Mouse (Mus musculus) embryo, embryonic 10.5 days (tissue): ENCODE measurements around the gene Pdia5.

Experiments
- DNase-seq: peaks from one replicate; pipeline ENCODE4 v3.0.0-alpha.2; 2015; ENCODE audit warnings: low spot score

The Pdia5 gene

DNA sequence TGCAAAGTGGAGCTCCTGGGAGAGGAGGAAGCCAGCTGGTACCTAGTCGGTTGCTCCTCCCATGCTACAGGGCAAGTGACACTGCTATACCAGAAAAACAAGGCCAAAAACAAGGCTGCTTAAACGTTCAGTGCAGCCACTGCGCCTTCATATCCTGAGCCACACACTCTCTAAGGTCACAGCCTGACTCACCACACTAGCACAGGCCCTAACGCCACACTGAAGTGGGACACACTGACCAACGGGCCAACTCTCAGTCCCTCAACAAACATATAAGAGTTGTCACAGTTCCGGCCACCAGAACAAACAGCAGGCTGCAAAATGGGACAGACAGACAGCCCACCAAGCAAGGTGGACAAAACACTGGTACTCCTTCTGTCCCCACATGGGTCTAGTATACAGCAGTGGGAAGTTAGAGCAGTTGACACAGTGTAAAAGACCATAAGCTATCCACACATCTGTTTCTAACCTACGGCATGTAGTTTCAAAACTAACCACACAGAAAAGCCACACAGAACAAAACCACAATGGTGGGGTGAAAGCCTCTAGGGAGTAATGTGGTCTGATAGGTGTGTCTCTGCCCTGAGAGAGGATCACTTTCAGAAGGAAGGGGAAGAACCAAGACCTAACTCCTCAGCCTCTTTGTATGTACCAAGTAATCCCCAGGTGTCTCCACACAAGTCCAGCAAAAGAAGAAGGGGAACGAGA lies 6.0 kb downstream of the Pdia5 start:
- no peak for DNase-seq

- no peak for DNase-seq
Measured at GRCm38 (mm10) chr16:35484105-35484504, 6.6 kb downstream of the Pdia5 start.

DNA sequence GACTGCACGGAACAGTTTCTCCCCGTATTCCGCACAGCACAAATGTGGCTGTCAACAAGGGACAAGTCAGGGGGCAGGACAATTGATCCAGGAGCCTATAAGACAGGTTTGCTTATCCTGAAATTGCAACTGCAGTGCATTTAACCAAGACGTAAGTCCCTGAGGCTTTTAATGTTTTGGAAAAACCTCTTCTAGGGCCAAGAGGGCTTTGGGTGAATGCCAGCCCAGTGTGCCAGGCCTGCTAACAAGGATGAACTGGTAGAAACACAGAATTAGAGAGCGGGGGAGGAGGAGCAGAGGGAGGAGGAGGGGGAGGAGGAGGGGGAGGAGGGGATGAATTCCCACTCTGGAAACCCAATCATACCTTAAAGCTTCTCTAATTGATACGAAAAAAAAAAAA lies 11.4 kb downstream of the Pdia5 start:
- DNase-seq = no peak

DNA sequence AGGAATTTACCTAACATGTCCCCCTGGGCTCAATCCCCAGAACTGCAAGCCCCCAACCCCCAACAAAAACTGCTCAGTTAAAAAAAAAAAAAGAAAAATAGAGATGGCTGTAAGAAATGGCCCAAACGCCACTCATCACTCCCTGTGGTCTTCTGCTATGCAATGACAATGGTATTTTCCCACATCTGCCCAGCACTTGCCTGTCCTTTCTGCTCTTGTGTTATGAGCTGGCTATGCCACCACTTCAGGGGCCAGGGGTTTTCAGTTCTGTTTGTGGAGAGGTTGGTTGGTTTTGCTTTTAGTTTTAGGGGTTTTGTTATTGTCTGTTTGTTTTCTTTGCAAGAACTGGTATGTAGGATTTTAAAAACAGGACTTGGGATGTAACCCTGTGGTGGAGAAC lies 13.4 kb downstream of the Pdia5 start:
- no peak for DNase-seq

DNA sequence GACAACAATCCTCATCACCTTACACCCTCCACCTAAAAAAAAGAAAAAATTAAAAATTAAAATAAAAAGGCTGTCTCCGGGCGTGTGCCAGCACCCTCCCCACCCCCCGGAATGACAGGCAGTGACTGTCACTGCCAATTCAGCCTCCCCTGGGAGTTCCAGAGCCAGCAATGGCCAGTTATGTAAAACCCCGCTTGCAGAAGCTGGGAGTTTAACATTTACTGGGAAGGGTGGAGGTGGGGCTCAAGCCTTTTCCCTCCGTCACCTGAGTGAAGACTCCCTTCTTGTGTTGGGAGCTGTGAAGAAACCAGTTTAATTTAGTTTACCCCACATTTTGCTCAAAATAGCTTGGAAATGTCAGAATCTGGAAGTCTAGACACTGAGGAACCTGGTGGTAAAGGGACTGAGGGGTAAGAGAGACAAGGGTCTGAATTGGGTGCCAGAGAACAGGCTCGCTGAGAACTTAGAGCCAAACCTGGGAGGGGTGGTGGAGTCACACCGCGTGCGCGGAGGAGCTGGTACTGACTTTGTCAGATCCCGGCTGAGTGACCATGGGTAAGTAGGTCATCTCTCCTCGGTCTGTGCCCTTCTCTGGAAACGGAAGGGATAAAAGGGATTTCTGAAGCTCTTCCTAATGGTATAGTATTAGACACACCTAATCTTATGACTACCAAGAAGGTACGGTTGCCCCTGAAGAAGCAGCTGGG lies 18.0 kb downstream of the Pdia5 start:
- DNase-seq = no peak

GRCm38 (mm10) chr16:35471841-35472568 lies 18.7 kb downstream of the Pdia5 start:
- no peak for DNase-seq

DNA sequence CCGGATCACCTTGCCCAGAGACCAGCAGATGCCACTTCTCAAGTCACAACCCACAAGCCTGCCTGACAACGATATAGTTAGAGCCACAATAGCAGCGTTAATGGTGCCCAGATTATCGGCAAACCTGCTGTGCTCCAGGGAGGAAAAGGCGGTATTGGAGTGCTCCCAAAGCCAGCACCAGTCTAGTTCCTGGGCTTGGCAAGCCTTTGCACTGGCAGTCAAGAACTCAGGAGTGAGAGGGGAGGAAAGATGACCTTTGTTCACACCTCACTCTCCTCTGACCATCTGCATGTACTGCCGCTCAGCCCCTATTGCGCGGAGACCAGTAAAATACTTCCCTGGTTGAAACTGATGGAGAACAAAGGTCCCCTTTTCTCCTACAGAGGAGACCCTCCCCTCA lies 19.7 kb downstream of the Pdia5 start:
- DNase-seq = no peak

DNA sequence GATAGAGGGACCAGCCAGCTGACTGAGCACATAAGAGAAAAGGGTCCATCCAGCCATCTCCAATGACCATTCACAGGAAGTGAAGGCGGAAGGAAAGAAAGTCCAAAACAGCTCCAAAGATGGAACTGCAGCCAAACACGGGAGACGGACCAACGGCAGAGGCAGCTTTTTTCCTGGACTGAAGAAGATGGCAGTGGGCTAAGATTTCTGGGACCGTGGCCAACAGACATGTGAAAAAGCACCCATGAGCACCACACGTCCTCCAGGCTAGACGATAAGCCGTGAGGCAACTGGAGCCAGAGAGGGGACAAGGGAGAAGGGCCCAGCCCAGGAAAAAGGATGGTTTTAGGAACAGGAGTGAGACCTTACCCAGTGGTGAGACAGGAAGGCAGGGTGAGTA lies 20.6 kb downstream of the Pdia5 start:
- no peak for DNase-seq

DNA sequence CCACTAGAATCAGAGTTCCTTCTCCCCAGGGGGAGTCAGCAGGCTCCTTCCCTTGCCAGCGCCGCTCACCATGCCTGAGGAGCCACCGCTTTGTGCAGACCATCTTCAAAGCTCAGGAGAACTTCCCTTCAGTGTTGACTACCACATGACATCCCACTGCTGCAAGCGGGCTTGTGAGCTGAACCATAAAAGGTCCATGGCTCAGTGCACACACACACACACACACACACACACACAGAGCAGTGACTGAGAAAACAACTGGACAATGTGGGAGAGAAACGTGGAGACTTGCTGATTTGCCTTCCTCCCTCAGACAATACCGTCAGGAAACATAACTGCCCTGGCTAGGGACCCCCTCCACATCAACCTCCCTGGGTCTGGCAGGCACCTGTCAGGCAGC lies 21.7 kb downstream of the Pdia5 start:
- DNase-seq = no peak

- no peak for DNase-seq
Measured at GRCm38 (mm10) chr16:35467044-35467443, 23.6 kb downstream of the Pdia5 start.

- no peak for DNase-seq
Measured at GRCm38 (mm10) chr16:35465808-35466351, 24.8 kb downstream of the Pdia5 start.

GRCm38 (mm10) chr16:35464686-35465308 lies 25.9 kb downstream of the Pdia5 start:
- DNase-seq = peak; percentile 36

DNA sequence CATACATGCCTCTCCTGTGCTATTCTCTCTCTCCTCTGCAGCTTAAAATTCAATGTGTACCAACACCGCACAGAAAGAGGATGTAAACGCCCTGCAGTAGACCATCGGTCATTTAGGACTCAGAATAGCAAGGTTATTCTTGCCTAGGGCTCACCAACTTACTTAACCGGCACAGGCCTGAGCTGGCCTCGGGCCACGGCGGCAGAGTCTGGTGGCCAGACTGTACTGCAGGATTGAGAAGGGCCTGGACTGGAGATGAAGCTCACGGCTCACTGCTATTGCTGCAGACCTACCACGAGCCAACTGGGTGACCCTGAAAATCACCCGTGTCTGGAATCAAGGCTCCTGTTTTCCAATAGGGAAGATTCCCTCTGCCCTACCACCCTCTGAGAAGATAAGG lies 27.0 kb downstream of the Pdia5 start:
- DNase-seq = no peak

DNA sequence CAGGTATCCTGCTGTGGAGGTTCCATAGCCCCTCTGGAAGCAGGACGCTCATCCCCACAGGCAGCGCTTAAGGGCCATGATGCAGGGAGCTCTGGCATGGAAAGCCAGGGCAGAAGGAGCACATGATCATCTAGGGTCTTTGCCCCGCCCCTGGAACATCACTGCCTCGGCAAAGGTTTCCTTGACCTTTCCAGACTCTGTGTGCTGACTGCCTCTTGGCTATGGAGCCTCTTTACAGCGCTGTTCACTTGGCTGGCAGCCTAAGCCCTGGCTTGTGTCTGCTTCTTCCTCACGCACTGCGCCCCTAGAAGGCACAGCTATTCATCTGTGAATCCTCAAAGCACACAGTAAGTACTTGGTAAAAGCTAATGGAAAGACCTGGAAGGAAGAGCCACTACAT lies 27.7 kb downstream of the Pdia5 start:
- DNase-seq = no peak

- no peak for DNase-seq
Measured at GRCm38 (mm10) chr16:35459584-35459983, 31.1 kb downstream of the Pdia5 start.

DNA sequence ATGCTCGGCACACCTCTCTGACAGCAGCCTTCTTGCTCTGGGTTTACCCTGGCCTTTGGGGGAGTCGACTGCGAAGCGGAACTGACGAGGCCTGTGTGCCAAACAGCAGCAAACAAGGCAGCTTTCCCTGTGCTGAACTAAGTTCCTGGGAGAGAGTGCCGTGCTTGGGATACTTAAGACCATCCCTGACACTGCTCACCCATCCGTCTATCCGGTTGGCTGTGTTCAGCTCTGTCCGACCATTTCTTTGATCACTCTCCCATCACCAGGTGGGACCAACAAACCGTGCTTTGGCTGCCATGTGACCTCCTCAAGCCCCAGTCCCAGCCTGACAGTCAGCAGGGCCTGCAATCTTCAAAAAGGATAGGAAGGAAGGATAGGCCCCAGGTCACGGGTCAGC lies 32.4 kb downstream of the Pdia5 start:
- DNase-seq = no peak

GRCm38 (mm10) chr16:35457488-35457887 lies 33.2 kb downstream of the Pdia5 start:
- no peak for DNase-seq

GRCm38 (mm10) chr16:35457011-35457419 lies 33.7 kb downstream of the Pdia5 start:
- DNase-seq = no peak

DNA sequence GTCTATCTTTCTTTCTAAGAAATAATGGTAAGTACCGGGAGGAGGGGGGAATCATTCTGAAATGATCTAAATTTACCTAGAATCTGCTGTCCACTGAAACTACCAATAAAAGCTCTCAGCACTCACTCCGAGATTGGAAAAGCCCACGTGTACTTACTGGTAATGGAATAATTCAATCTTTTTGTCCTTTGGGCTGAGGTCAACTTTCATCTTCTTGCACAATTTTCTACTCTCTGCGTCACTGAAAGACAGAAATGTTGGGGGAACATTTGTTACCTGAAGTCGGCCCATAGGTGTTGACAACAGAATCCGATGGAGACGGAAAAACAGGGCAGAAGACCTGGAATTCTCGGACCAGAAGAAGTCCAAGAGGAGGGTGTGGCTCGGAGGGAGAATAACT lies 34.4 kb downstream of the Pdia5 start:
- DNase-seq = no peak

- no peak for DNase-seq
Measured at GRCm38 (mm10) chr16:35455822-35456221, 34.9 kb downstream of the Pdia5 start.

- DNase-seq = no peak
Measured at GRCm38 (mm10) chr16:35450018-35450630, 40.5 kb downstream of the Pdia5 start.

- no peak for DNase-seq
Measured at GRCm38 (mm10) chr16:35442026-35442415, 48.7 kb downstream of the Pdia5 start.
